Comparison of ENCODE assay signal across 21 mouse cellular contexts in genomic region chr16:57454106-57454763, GRCm38 (mm10).
DNase-seq lines count a peak whose midpoint lies in the region; ATAC-seq and TF ChIP-seq lines count a peak whose summit lies in the region.
"Had no signal": no experiment of that assay in that cellular context is flagged by ENCODE, and none has a peak within 500 bp of the region (broad histone marks: within the 10 kb centered on the region; RNA-seq: fewer than 3 reads in every experiment).

No protein-coding gene starts in this region.

- no peak overlapping the region for H3K9ac ChIP-seq in intestine, embryonic 15.5 days
- H3K9ac ChIP-seq in intestine, postnatal 0 days (ENCODE audit: low read depth, low read length) = no peak overlapping the region
- no peak overlapping the region for H3K9ac ChIP-seq in midbrain, embryonic 13.5 days (replicated peaks)
- no peak overlapping the region for H3K9ac ChIP-seq in midbrain, embryonic 15.5 days
- H3K9ac ChIP-seq in stomach, embryonic 15.5 days = no peak overlapping the region
- H3K9ac ChIP-seq: heart, embryonic 12.5 days; liver, postnatal 0 days had no signal

- H3K4me3 ChIP-seq in intestine, embryonic 15.5 days (replicated peaks) = no peak overlapping the region
- no peak overlapping the region for H3K4me3 ChIP-seq in intestine, postnatal 0 days (ENCODE audit: low read depth, low read length)
- no peak overlapping the region for H3K4me3 ChIP-seq in midbrain, embryonic 13.5 days (replicated peaks)
- no peak overlapping the region for H3K4me3 ChIP-seq in midbrain, embryonic 15.5 days
- no peak overlapping the region for H3K4me3 ChIP-seq in stomach, embryonic 15.5 days (replicated peaks)
- H3K4me3 ChIP-seq: heart, embryonic 12.5 days had no signal

- no peaks in the 10 kb centered on the region for H3K9me3 ChIP-seq in intestine, embryonic 15.5 days
- no peaks in the 10 kb centered on the region for H3K9me3 ChIP-seq in intestine, postnatal 0 days (ENCODE audit: control insufficient read depth)
- no peaks in the 10 kb centered on the region for H3K9me3 ChIP-seq in midbrain, embryonic 13.5 days
- H3K9me3 ChIP-seq in midbrain, embryonic 15.5 days = no peaks in the 10 kb centered on the region
- H3K9me3 ChIP-seq in stomach, embryonic 15.5 days = no peaks in the 10 kb centered on the region
- H3K9me3 ChIP-seq: heart, embryonic 12.5 days had no signal

- peak; percentile 16 for DNase-seq in large intestine, adult 2 months (ENCODE audit: low read depth, low spot score)
- no peak for DNase-seq in ovary, adult 18-20 months (ENCODE audit: low spot score)
- no peak for DNase-seq in adrenal gland, postnatal 4 days (ENCODE audit: low spot score in 2 of 2)
- DNase-seq: adrenal gland, adult 8-10 months; cerebellum, adult 2 months; cerebellum, postnatal 25 days; heart, postnatal 10 days; kidney, adult 9 months; liver, postnatal 0 days; lung, postnatal 10 days; right cerebral cortex, postnatal 14 days; thymus, postnatal 25 days had no signal

- no peak overlapping the region for H3K27ac ChIP-seq in intestine, embryonic 15.5 days
- no peak overlapping the region for H3K27ac ChIP-seq in intestine, postnatal 0 days (ENCODE audit: low read depth, low read length)
- no peak overlapping the region for H3K27ac ChIP-seq in midbrain, embryonic 13.5 days
- no peak overlapping the region for H3K27ac ChIP-seq in midbrain, embryonic 15.5 days
- H3K27ac ChIP-seq in stomach, embryonic 15.5 days = no peak overlapping the region

- ATAC-seq in intestine, embryonic 15.5 days = 0 out of 2 replicates have a peak, but pooled peaks have one; percentile 19
- no peak for ATAC-seq in intestine, postnatal 0 days
- 0 out of 2 replicates have a peak, but pooled peaks have one; percentile 27 for ATAC-seq in midbrain, embryonic 13.5 days
- ATAC-seq in midbrain, embryonic 15.5 days (replicated peaks) = no peak
- peak; percentile 37 for ATAC-seq in stomach, embryonic 15.5 days (ENCODE audit: insufficient read depth, low FRiP score, low read depth)
- ATAC-seq: activated CD4-positive, CD25-positive, alpha-beta regulatory T cell, adult 4 months; liver, postnatal 0 days had no signal

- no peaks in the 10 kb centered on the region for H3K4me1 ChIP-seq in intestine, embryonic 15.5 days (replicated peaks)
- H3K4me1 ChIP-seq in intestine, postnatal 0 days (replicated peaks; ENCODE audit: control insufficient read depth, insufficient read depth, low read length) = no peaks in the 10 kb centered on the region
- no peaks in the 10 kb centered on the region for H3K4me1 ChIP-seq in midbrain, embryonic 13.5 days (replicated peaks)
- no peaks in the 10 kb centered on the region for H3K4me1 ChIP-seq in midbrain, embryonic 15.5 days
- peaks cover 4% of the 10 kb centered on the region; the same call in 1 of the 2 replicates for H3K4me1 ChIP-seq in stomach, embryonic 15.5 days

- TF ChIP-seq CTCF in intestine, postnatal 0 days (IDR thresholded peaks at IDR 0.05; ENCODE audit: low read depth) = no peak

- no peaks in the 10 kb centered on the region for H3K27me3 ChIP-seq in intestine, embryonic 15.5 days (replicated peaks)
- H3K27me3 ChIP-seq in intestine, postnatal 0 days (replicated peaks; ENCODE audit: control insufficient read depth, insufficient read depth, low read length) = no peaks in the 10 kb centered on the region
- no peaks in the 10 kb centered on the region for H3K27me3 ChIP-seq in midbrain, embryonic 13.5 days
- H3K27me3 ChIP-seq in midbrain, embryonic 15.5 days (replicated peaks) = no peaks in the 10 kb centered on the region
- no peaks in the 10 kb centered on the region for H3K27me3 ChIP-seq in stomach, embryonic 15.5 days (replicated peaks)
- H3K27me3 ChIP-seq: heart, embryonic 12.5 days had no signal

- no peak overlapping the region for H3K4me2 ChIP-seq in intestine, embryonic 15.5 days (replicated peaks)
- no peak overlapping the region for H3K4me2 ChIP-seq in intestine, postnatal 0 days (replicated peaks; ENCODE audit: low read depth)
- H3K4me2 ChIP-seq in midbrain, embryonic 13.5 days (replicated peaks) = no peak overlapping the region
- no peak overlapping the region for H3K4me2 ChIP-seq in midbrain, embryonic 15.5 days
- no peak overlapping the region for H3K4me2 ChIP-seq in stomach, embryonic 15.5 days
- H3K4me2 ChIP-seq: heart, embryonic 12.5 days; liver, embryonic 11.5 days; midbrain, embryonic 11.5 days had no signal

- 86% methylated on average over 8 of the region's 8 CpGs for WGBS in intestine, embryonic 15.5 days
- 83% methylated on average over 8 of the region's 8 CpGs for WGBS in intestine, postnatal 0 days
- 96% methylated on average over 8 of the region's 8 CpGs for WGBS in midbrain, embryonic 13.5 days
- 95% methylated on average over 8 of the region's 8 CpGs for WGBS in midbrain, embryonic 15.5 days
- 67% methylated on average over 8 of the region's 8 CpGs for WGBS in large intestine, adult 2 months
- 80% methylated on average over 8 of the region's 8 CpGs for WGBS in stomach, embryonic 15.5 days

- no peaks in the 10 kb centered on the region for H3K36me3 ChIP-seq in intestine, embryonic 15.5 days
- no peaks in the 10 kb centered on the region for H3K36me3 ChIP-seq in intestine, postnatal 0 days (ENCODE audit: control insufficient read depth, insufficient read depth)
- no peaks in the 10 kb centered on the region for H3K36me3 ChIP-seq in midbrain, embryonic 13.5 days
- H3K36me3 ChIP-seq in midbrain, embryonic 15.5 days (replicated peaks) = no peaks in the 10 kb centered on the region
- no peaks in the 10 kb centered on the region for H3K36me3 ChIP-seq in stomach, embryonic 15.5 days
- H3K36me3 ChIP-seq: heart, embryonic 12.5 days had no signal

Comparison
In these comparisons a context has a peak if more than half of its experiments do, and no peak if none do; other contexts are left out.
1. ATAC-seq: peak in intestine, embryonic 15.5 days (single experiment), midbrain, embryonic 13.5 days (single experiment) and stomach, embryonic 15.5 days (single experiment); none in intestine, postnatal 0 days (single experiment) and midbrain, embryonic 15.5 days (single experiment).